Mouse (Mus musculus): ENCODE measurements around the gene Syt1. TPM values are rescaled to one million over a fixed set of nuclear protein-coding genes. Genes with fewer than 3 reads are reported as not detected.

The Syt1 gene
- polyA plus RNA-seq, 1 experiment, result not detected

- Histone ChIP-seq H3K36me3 (ENCODE audit: control insufficient read depth) (no peaks in the 10 kb centered on the region), H3K4me1 (ENCODE audit: control insufficient read depth) (peaks cover 10% of the 10 kb centered on the region), H3K9me3 (ENCODE audit: control insufficient read depth, low read length) (peaks cover 6% of the 10 kb centered on the region; the same call in 1 of the 2 replicates), H3K4me3 (replicated peaks) (no peak overlapping the region), H3K27me3 (ENCODE audit: control insufficient read depth) (no peaks in the 10 kb centered on the region)
- no peak for TF ChIP-seq TAL1 (IDR thresholded peaks at IDR 0.05; ENCODE audit: low read length)
- no peak for TF ChIP-seq GATA1 (IDR thresholded peaks at IDR 0.05; ENCODE audit: low read length)
Observed at GRCm38 (mm10) chr10:108455204-108455603, 555.6 kb downstream of the Syt1 start.

DNA sequence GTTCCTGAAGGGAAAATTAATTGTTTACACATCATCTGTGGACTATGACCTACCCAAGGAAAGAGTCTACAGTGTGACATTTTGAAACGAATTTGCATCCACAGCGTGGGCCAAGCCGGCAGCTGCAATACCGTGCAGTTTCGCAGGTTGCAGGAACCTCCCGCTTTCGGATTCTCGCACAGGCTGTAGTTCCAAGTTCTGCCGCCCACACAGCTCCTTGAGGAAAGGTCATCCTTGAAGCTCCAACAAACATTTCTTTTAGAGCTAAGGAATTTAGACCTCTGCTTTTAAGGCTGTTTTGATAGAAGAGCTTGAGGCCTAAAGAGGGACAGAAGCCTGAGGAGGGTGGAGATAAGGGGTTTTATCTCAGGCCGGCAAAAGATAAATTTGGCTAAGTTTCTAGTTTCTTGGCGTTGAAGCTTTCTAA is 556.1 kb downstream of the Syt1 start:
- H3K27me3 ChIP-seq (ENCODE audit: control insufficient read depth), result no peaks in the 10 kb centered on the region
- peaks cover 6% of the 10 kb centered on the region; the same call in 1 of the 2 replicates for H3K9me3 ChIP-seq (ENCODE audit: control insufficient read depth, low read length)
- no peak for TF ChIP-seq GATA1 (IDR thresholded peaks at IDR 0.05; ENCODE audit: low read length)
- TF ChIP-seq TAL1 (IDR thresholded peaks at IDR 0.05; ENCODE audit: low read length), result no peak
- no peaks in the 10 kb centered on the region for H3K36me3 ChIP-seq (ENCODE audit: control insufficient read depth)
- H3K4me3 ChIP-seq (replicated peaks), result no peak overlapping the region
- H3K4me1 ChIP-seq (ENCODE audit: control insufficient read depth), result peaks cover 10% of the 10 kb centered on the region

- TF ChIP-seq TAL1 (IDR thresholded peaks at IDR 0.05; ENCODE audit: low read length) (no peak), GATA1 (IDR thresholded peaks at IDR 0.05; ENCODE audit: low read length) (no peak)
- Histone ChIP-seq H3K4me3 (replicated peaks) (no peak overlapping the region), H3K36me3 (ENCODE audit: control insufficient read depth) (no peaks in the 10 kb centered on the region), H3K9me3 (ENCODE audit: control insufficient read depth, low read length) (peaks cover 6% of the 10 kb centered on the region; the same call in 1 of the 2 replicates), H3K27me3 (ENCODE audit: control insufficient read depth) (no peaks in the 10 kb centered on the region), H3K4me1 (ENCODE audit: control insufficient read depth) (peaks cover 10% of the 10 kb centered on the region)
Observed at GRCm38 (mm10) chr10:108453561-108453960, 557.2 kb downstream of the Syt1 start.

- H3K36me3 ChIP-seq (ENCODE audit: control insufficient read depth), result no peaks in the 10 kb centered on the region
- peaks cover 6% of the 10 kb centered on the region; the same call in 1 of the 2 replicates for H3K9me3 ChIP-seq (ENCODE audit: control insufficient read depth, low read length)
- TF ChIP-seq GATA1 (IDR thresholded peaks at IDR 0.05; ENCODE audit: low read length) (no peak), TAL1 (IDR thresholded peaks at IDR 0.05; ENCODE audit: low read length) (no peak)
- no peaks in the 10 kb centered on the region for H3K27me3 ChIP-seq (ENCODE audit: control insufficient read depth)
- peaks cover 11% of the 10 kb centered on the region for H3K4me1 ChIP-seq (ENCODE audit: control insufficient read depth)
- no peak overlapping the region for H3K4me3 ChIP-seq (replicated peaks)
Observed at GRCm38 (mm10) chr10:108452421-108452820, 558.4 kb downstream of the Syt1 start.

DNA sequence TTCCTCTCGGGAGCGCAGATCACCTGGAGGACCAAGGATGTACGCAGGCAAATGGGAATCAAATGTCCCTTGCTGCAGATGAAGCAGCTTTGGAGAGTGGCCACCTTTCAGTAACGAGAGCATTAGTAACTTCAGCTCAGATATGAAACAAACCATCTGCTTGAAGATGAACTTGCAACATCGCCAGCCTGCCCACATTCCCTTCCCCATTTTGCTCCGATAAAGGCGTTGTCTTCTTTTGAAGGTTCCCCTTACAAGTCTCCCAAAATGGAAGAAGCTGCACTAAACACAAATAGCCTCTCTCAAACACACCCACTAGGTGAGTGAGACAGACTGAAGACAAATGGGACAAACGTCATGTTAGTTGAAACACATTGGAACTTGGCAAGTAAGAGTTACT is 559.3 kb downstream of the Syt1 start:
- no peak for TF ChIP-seq TAL1 (IDR thresholded peaks at IDR 0.05; ENCODE audit: low read length)
- no peak for TF ChIP-seq GATA1 (IDR thresholded peaks at IDR 0.05; ENCODE audit: low read length)
- H3K4me1 ChIP-seq (ENCODE audit: control insufficient read depth), result peaks cover 18% of the 10 kb centered on the region

DNA sequence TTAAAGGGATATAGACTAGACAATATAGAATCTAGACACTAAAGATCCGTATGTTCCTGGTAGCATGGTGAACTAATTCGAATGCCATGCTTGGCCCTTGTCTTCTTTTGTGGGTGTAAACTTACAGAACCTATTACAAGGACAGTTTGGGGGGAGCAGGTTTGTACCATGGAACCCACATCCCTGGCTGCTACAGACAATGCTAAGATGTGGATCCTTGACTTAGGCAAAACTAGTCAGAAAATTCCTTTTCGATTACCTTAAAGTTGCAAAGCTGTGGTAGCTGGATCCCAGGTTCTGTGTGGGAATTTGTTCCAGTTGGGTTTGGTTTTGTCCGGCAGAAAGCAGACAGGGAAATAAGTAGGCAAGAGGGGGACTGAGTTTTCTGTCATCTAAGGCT is 560.4 kb downstream of the Syt1 start:
- H3K9me3 ChIP-seq (ENCODE audit: control insufficient read depth, low read length), result peaks cover 6% of the 10 kb centered on the region; the same call in 1 of the 2 replicates
- H3K36me3 ChIP-seq (ENCODE audit: control insufficient read depth), result no peaks in the 10 kb centered on the region
- H3K4me3 ChIP-seq (replicated peaks), result no peak overlapping the region
- H3K4me1 ChIP-seq (ENCODE audit: control insufficient read depth), result peaks cover 25% of the 10 kb centered on the region
- no peaks in the 10 kb centered on the region for H3K27me3 ChIP-seq (ENCODE audit: control insufficient read depth)
- TF ChIP-seq TAL1 (IDR thresholded peaks at IDR 0.05; ENCODE audit: low read length) (no peak), GATA1 (IDR thresholded peaks at IDR 0.05; ENCODE audit: low read length) (no peak)

More for the DNA sequence above, 559.3 kb downstream of the Syt1 start:
- Histone ChIP-seq H3K9me3 (ENCODE audit: control insufficient read depth, low read length) (peaks cover 6% of the 10 kb centered on the region; the same call in 1 of the 2 replicates), H3K36me3 (ENCODE audit: control insufficient read depth) (no peaks in the 10 kb centered on the region), H3K4me3 (replicated peaks) (no peak overlapping the region), H3K27me3 (ENCODE audit: control insufficient read depth) (no peaks in the 10 kb centered on the region)

GRCm38 (mm10) chr10:108448421-108448820 is 562.4 kb downstream of the Syt1 start:
- no peaks in the 10 kb centered on the region for H3K27me3 ChIP-seq (ENCODE audit: control insufficient read depth)

More at GRCm38 (mm10) chr10:108448421-108448820, 562.4 kb downstream of the Syt1 start:
- peaks cover 15% of the 10 kb centered on the region for H3K4me1 ChIP-seq (ENCODE audit: control insufficient read depth)
- peaks cover 6% of the 10 kb centered on the region; the same call in 1 of the 2 replicates for H3K9me3 ChIP-seq (ENCODE audit: control insufficient read depth, low read length)
- TF ChIP-seq GATA1 (IDR thresholded peaks at IDR 0.05; ENCODE audit: low read length), result no peak
- TF ChIP-seq TAL1 (IDR thresholded peaks at IDR 0.05; ENCODE audit: low read length), result no peak
- H3K4me3 ChIP-seq (replicated peaks), result no peak overlapping the region
- H3K36me3 ChIP-seq (ENCODE audit: control insufficient read depth), result no peaks in the 10 kb centered on the region

Measured in erythroblast, embryonic 14.5 days (primary cell).